Mouse (Mus musculus): ENCODE data around the gene Tubg1.

DNA sequence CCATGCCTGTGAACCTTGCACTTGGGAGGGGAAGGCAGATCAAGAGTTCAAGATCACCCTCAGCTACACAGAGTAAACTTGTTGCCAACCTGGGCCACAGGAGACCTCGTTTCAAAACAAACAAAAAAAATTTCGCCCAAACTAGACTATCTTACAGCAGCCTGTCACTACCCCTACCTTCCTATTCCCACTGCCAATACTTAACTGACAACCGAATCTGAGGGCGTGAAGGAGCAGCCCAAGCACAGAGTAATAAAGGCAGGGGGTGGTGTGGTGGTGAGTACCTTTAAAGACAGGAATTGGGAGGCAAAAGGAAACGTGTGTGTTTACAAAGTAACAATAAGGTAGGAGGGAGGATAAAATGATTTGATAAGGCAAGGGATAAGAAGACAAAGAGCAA lies 9.0 kb upstream of the Tubg1 start:
- TF ChIP-seq CTCF (conservative IDR thresholded peaks at IDR 0.05; ENCODE audit: insufficient read depth, insufficient read length, low read depth, low read length) = no peak
- TF ChIP-seq POLR2A (IDR thresholded peaks at IDR 0.05; ENCODE audit: low read depth, low read length) = no peak
